Mouse (Mus musculus) olfactory bulb, adult 2 months (tissue): ENCODE data around the gene Cldn18.

Source experiments
- CTCF ChIP-seq: fragments of 200-500 bp; IDR thresholded peaks from 2 replicates; pipeline ENCODE4 v1.5.1; 2012; ENCODE audit warnings: low read depth, mild to moderate bottlenecking, low read length, moderate library complexity; ENCODE audit not compliant: insufficient read depth
- POLR2A ChIP-seq: fragments of 200-500 bp; IDR thresholded peaks from 2 replicates; pipeline ENCODE4 v1.6.1; 2012; ENCODE audit warnings: mild to moderate bottlenecking, low read depth, low read length, moderate library complexity; ENCODE audit not compliant: insufficient read depth

GRCm38 (mm10) chr9:99690386-99690785, 26.7 kb downstream of the Cldn18 start:
- TF ChIP-seq POLR2A = no peak
- TF ChIP-seq CTCF = no peak
